Mouse (Mus musculus) heart, postnatal 0 days (tissue): ENCODE data around the gene Mecom. TPM values are rescaled to one million over a fixed set of nuclear protein-coding genes. Genes with fewer than 3 reads are reported as not detected.

ENCODE experiments used
- ATAC-seq: fragments of 200-750 bp; cut with Nextera tagmentation; 2 replicates; pipeline ENCODE4 v1.8.0; 2017; ENCODE audit warnings: low read depth, moderate number of reproducible peaks, moderate library complexity; ENCODE audit not compliant: insufficient read depth
- DNase-seq: peaks from one replicate; pipeline ENCODE4 v3.0.0-alpha.2; 2016; ENCODE audit warnings: low spot score
- H3K27ac ChIP-seq: fragments of 300-500 bp; sonication (generic); 2 replicates; pipeline ENCODE4 v1.5.1; 2014; ENCODE audit warnings: low read depth, mild to moderate bottlenecking
- H3K27me3 ChIP-seq: fragments of 300-500 bp; sonication (generic); 2 replicates; pipeline ENCODE4 v1.6.1; 2014; ENCODE audit warnings: low read length, mixed read lengths; ENCODE audit not compliant: control insufficient read depth, insufficient read depth
- H3K36me3 ChIP-seq: fragments of 300-500 bp; sonication (generic); replicated peaks from 2 replicates; pipeline ENCODE4 v1.6.1; 2014; ENCODE audit warnings: low read length, mixed read lengths; ENCODE audit not compliant: control insufficient read depth, insufficient read depth
- H3K4me1 ChIP-seq: fragments of 300-500 bp; sonication (generic); 2 replicates; pipeline ENCODE4 v1.6.1; 2014; ENCODE audit warnings: antibody characterized with exemption; ENCODE audit not compliant: control insufficient read depth, insufficient read depth
- H3K4me2 ChIP-seq: fragments of 300-500 bp; sonication (generic); 2 replicates; pipeline ENCODE4 v1.6.1; 2014; ENCODE audit warnings: low read depth, mild to moderate bottlenecking, low read length, moderate library complexity
- H3K4me3 ChIP-seq: fragments of 300-500 bp; sonication (generic); 2 replicates; pipeline ENCODE4 v1.5.1; 2014; ENCODE audit warnings: low read depth, low read length
- H3K9ac ChIP-seq: fragments of 300-500 bp; sonication (generic); replicated peaks from 2 replicates; pipeline ENCODE4 v1.6.1; 2014; ENCODE audit warnings: low read depth, low read length, mixed read lengths
- H3K9me3 ChIP-seq: fragments of 300-500 bp; sonication (generic); replicated peaks from 2 replicates; pipeline ENCODE4 v1.6.1; 2016; ENCODE audit warnings: low read length; ENCODE audit not compliant: control insufficient read depth
- CTCF ChIP-seq: IDR thresholded peaks from 2 replicates; pipeline ENCODE4 v1.5.1; 2016; ENCODE audit warnings: antibody characterized with exemption, control low read depth, low read depth
- EP300 ChIP-seq: IDR thresholded peaks from 2 replicates; pipeline ENCODE4 v1.6.1; 2016; ENCODE audit warnings: antibody characterized with exemption, low read depth
- WGBS: fragments of 180-500 bp; shearing (Covaris S2); extraction: QIAGEN DNeasy Blood & Tissue Kit; methylation state at CpG from one replicate; pipeline ENCODE4 v1.1.7; 2014; 5-methylcytosine and 5-hydroxymethylcytosine counted together
- polyA plus RNA-seq: library from polyadenylated mRNA; unstranded; fragments of >200 nt; fragmentation: Nextera tagmentation; extraction: Ambion mirVana; gene quantifications from 2 replicates; pipeline ENCODE4 v1.2.1, GENCODE M21; 2015
- total RNA-seq: library from RNA; depleted of rRNA; stranded (reverse); fragments of >200 nt; gene quantifications from 2 replicates; pipeline ENCODE4 v1.2.3, GENCODE M21; 2014; ENCODE audit warnings: low replicate concordance

The Mecom gene
- total and polyA plus RNA-seq, 2 experiments from 2014 or later, result 8.5 to 18.9 TPM

- DNase-seq (no peak), ATAC-seq (no peak)
- Histone ChIP-seq H3K4me3 (no peak overlapping the region), H3K4me2 (no peak overlapping the region), H3K27ac (no peak overlapping the region), H3K4me1 (no peaks in the 10 kb centered on the region), H3K36me3 (no peaks in the 10 kb centered on the region), H3K9me3 (no peaks in the 10 kb centered on the region), H3K27me3 (no peaks in the 10 kb centered on the region), H3K9ac (no peak overlapping the region)
- WGBS, result 86% methylated on average over 5 of the region's 5 CpGs
- TF ChIP-seq EP300 (no peak), CTCF (no peak)
Observed at GRCm38 (mm10) chr3:30198227-30198626, 349.6 kb downstream of the Mecom start.

DNA sequence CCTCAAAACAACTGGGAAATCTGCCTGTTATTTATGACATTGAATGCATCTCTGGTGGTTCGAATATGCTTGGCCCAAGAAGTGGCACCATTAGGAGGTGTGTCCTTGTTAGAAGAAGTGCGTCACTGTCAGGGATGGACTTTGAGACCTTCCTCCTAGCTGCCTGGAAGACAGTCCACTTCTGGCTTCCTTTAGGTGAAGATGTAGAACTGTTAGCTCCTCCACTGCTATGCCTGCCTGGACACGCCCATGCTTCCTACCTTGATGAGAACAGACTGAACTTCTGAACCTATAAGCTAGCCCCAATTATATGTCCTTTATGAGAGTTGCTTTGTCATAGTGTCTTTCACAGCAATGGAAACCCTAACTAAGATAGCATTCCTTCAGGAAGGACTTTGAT, 352.6 kb downstream of the Mecom start:
- Histone ChIP-seq H3K27me3 (no peaks in the 10 kb centered on the region), H3K9me3 (no peaks in the 10 kb centered on the region), H3K4me3 (no peak overlapping the region), H3K9ac (no peak overlapping the region), H3K27ac (no peak overlapping the region), H3K36me3 (no peaks in the 10 kb centered on the region), H3K4me1 (no peaks in the 10 kb centered on the region), H3K4me2 (no peak overlapping the region)
- no peak for TF ChIP-seq CTCF
- no peak for TF ChIP-seq EP300
- WGBS, result 81% methylated on average over 3 of the region's 3 CpGs
- ATAC-seq (no peak), DNase-seq (no peak)

- H3K9me3 ChIP-seq, result no peaks in the 10 kb centered on the region
- H3K27me3 ChIP-seq, result no peaks in the 10 kb centered on the region
- no peaks in the 10 kb centered on the region for H3K36me3 ChIP-seq
- H3K27ac ChIP-seq, result no peak overlapping the region
- no peak overlapping the region for H3K4me3 ChIP-seq
- 46% methylated on average over 12 of the region's 12 CpGs for WGBS
- ATAC-seq (no peak), DNase-seq (no peak)
- no peak overlapping the region for H3K4me2 ChIP-seq
- H3K9ac ChIP-seq, result no peak overlapping the region
- peaks cover 9% of the 10 kb centered on the region; the same call in 1 of the 2 replicates for H3K4me1 ChIP-seq
- no peak for TF ChIP-seq EP300
- TF ChIP-seq CTCF, result no peak
Observed at GRCm38 (mm10) chr3:30192294-30193007, 355.4 kb downstream of the Mecom start.

- Histone ChIP-seq H3K9ac (no peak overlapping the region), H3K27ac (no peak overlapping the region), H3K4me1 (peaks cover 10% of the 10 kb centered on the region; the same call in 1 of the 2 replicates), H3K27me3 (no peaks in the 10 kb centered on the region), H3K4me3 (no peak overlapping the region), H3K36me3 (no peaks in the 10 kb centered on the region), H3K9me3 (no peaks in the 10 kb centered on the region), H3K4me2 (no peak overlapping the region)
- no peak for TF ChIP-seq EP300
- TF ChIP-seq CTCF, result no peak
- ATAC-seq (no peak), DNase-seq (no peak)
- WGBS, result 61% methylated on average over 2 of the region's 2 CpGs
Observed at GRCm38 (mm10) chr3:30189325-30189724, 358.5 kb downstream of the Mecom start.

GRCm38 (mm10) chr3:30187812-30188469, 359.9 kb downstream of the Mecom start:
- Histone ChIP-seq H3K4me2 (no peak overlapping the region), H3K9me3 (no peaks in the 10 kb centered on the region), H3K4me3 (no peak overlapping the region), H3K9ac (no peak overlapping the region), H3K27me3 (no peaks in the 10 kb centered on the region), H3K27ac (no peak overlapping the region), H3K36me3 (no peaks in the 10 kb centered on the region), H3K4me1 (peaks cover 10% of the 10 kb centered on the region; the same call in 1 of the 2 replicates)
- 31% methylated on average over 5 of the region's 5 CpGs for WGBS
- no peak for ATAC-seq
- TF ChIP-seq EP300 (no peak), CTCF (no peak)
- peak; percentile 24 for DNase-seq
